Mouse (Mus musculus): ENCODE data around the gene Atg10. TPM values are rescaled to one million over a fixed set of nuclear protein-coding genes. Genes with fewer than 3 reads are reported as not detected.
"Not testable (repeated sequence)": the region's sequence is repeated elsewhere in the genome, so short reads cannot be mapped to it uniquely, and the experiment has no call there.

Atg10 gene
- total and polyA plus RNA-seq, 2 experiments from 2014 or later: 3.2 to 13.2 TPM

GRCm38 (mm10) chr13:90933256-90933655 is 290.5 kb downstream of the Atg10 start:
- Histone ChIP-seq H3K36me3 (ENCODE audit: insufficient read depth, low read length) (no peaks in the 10 kb centered on the region), H3K9ac (replicated peaks; ENCODE audit: low read length, poor library complexity, severe bottlenecking) (no peak overlapping the region), H3K4me2 (ENCODE audit: low read depth, low read length, poor library complexity, severe bottlenecking) (no peak overlapping the region), H3K4me1 (ENCODE audit: insufficient read depth, low read length) (no peaks in the 10 kb centered on the region), H3K27me3 (ENCODE audit: insufficient read depth, low read length) (no peaks in the 10 kb centered on the region), H3K9me3 (ENCODE audit: low read length) (no peaks in the 10 kb centered on the region), H3K4me3 (ENCODE audit: low read depth, low read length) (no peak overlapping the region), H3K27ac (ENCODE audit: low read depth, low read length) (no peak overlapping the region)
- DNase-seq (ENCODE audit: low spot score) (no peak), ATAC-seq (ENCODE audit: low FRiP score) (no peak)
- TF ChIP-seq CTCF (IDR thresholded peaks at IDR 0.05): no peak
- 59% methylated on average over 3 of the region's 3 CpGs for WGBS

- Histone ChIP-seq H3K9ac (replicated peaks; ENCODE audit: low read length, poor library complexity, severe bottlenecking) (no peak overlapping the region), H3K27ac (ENCODE audit: low read depth, low read length) (no peak overlapping the region), H3K4me3 (ENCODE audit: low read depth, low read length) (no peak overlapping the region), H3K36me3 (ENCODE audit: insufficient read depth, low read length) (peaks cover 11% of the 10 kb centered on the region; the same call in 1 of the 2 replicates), H3K4me2 (ENCODE audit: low read depth, low read length, poor library complexity, severe bottlenecking) (no peak overlapping the region), H3K4me1 (ENCODE audit: insufficient read depth, low read length) (no peaks in the 10 kb centered on the region), H3K9me3 (ENCODE audit: low read length) (no peaks in the 10 kb centered on the region), H3K27me3 (ENCODE audit: insufficient read depth, low read length) (no peaks in the 10 kb centered on the region)
- WGBS: 18% methylated on average over 5 of the region's 5 CpGs
- peak; percentile 89 for TF ChIP-seq CTCF (IDR thresholded peaks at IDR 0.05)
- DNase-seq (ENCODE audit: low spot score) (peak; percentile 85), ATAC-seq (ENCODE audit: low FRiP score) (peak; percentile 42; the same call in 1 of the 2 replicates)
These were observed 293.9 kb downstream of the Atg10 start for GRCm38 (mm10) chr13:90929847-90930246.

- H3K36me3 ChIP-seq (ENCODE audit: insufficient read depth, low read length): peaks cover 11% of the 10 kb centered on the region; the same call in 1 of the 2 replicates
- ATAC-seq (ENCODE audit: low FRiP score); H3K27me3 ChIP-seq (ENCODE audit: insufficient read depth, low read length); DNase-seq (ENCODE audit: low spot score); H3K4me2 ChIP-seq (ENCODE audit: low read depth, low read length, poor library complexity, severe bottlenecking); H3K9ac ChIP-seq (replicated peaks; ENCODE audit: low read length, poor library complexity, severe bottlenecking); H3K4me1 ChIP-seq (ENCODE audit: insufficient read depth, low read length); H3K9me3 ChIP-seq (ENCODE audit: low read length); H3K4me3 ChIP-seq (ENCODE audit: low read depth, low read length); H3K27ac ChIP-seq (ENCODE audit: low read depth, low read length): not testable (repeated sequence)
- 91% methylated on average over 9 of the region's 10 CpGs for WGBS
These were observed 295.5 kb downstream of the Atg10 start for GRCm38 (mm10) chr13:90928266-90928665.

- H3K4me3 ChIP-seq (ENCODE audit: low read depth, low read length): no peak overlapping the region
- H3K9ac ChIP-seq (replicated peaks; ENCODE audit: low read length, poor library complexity, severe bottlenecking): no peak overlapping the region
- WGBS: 79% methylated on average over 5 of the region's 5 CpGs
- H3K36me3 ChIP-seq (ENCODE audit: insufficient read depth, low read length): peaks cover 11% of the 10 kb centered on the region; the same call in 1 of the 2 replicates
- DNase-seq (ENCODE audit: low spot score): no peak
- no peak overlapping the region for H3K27ac ChIP-seq (ENCODE audit: low read depth, low read length)
- no peak for TF ChIP-seq CTCF (IDR thresholded peaks at IDR 0.05)
- H3K4me2 ChIP-seq (ENCODE audit: low read depth, low read length, poor library complexity, severe bottlenecking): no peak overlapping the region
- no peak for ATAC-seq (ENCODE audit: low FRiP score)
- H3K4me1 ChIP-seq (ENCODE audit: insufficient read depth, low read length): no peaks in the 10 kb centered on the region
- no peaks in the 10 kb centered on the region for H3K27me3 ChIP-seq (ENCODE audit: insufficient read depth, low read length)
- no peaks in the 10 kb centered on the region for H3K9me3 ChIP-seq (ENCODE audit: low read length)
These were observed 296.7 kb downstream of the Atg10 start for GRCm38 (mm10) chr13:90926938-90927633.

GRCm38 (mm10) chr13:90926125-90926765 is 297.5 kb downstream of the Atg10 start:
- Histone ChIP-seq H3K9me3 (ENCODE audit: low read length) (no peaks in the 10 kb centered on the region), H3K36me3 (ENCODE audit: insufficient read depth, low read length) (peaks cover 11% of the 10 kb centered on the region; the same call in 1 of the 2 replicates), H3K4me2 (ENCODE audit: low read depth, low read length, poor library complexity, severe bottlenecking) (no peak overlapping the region), H3K27me3 (ENCODE audit: insufficient read depth, low read length) (no peaks in the 10 kb centered on the region), H3K4me3 (ENCODE audit: low read depth, low read length) (no peak overlapping the region), H3K27ac (ENCODE audit: low read depth, low read length) (no peak overlapping the region), H3K4me1 (ENCODE audit: insufficient read depth, low read length) (no peaks in the 10 kb centered on the region), H3K9ac (replicated peaks; ENCODE audit: low read length, poor library complexity, severe bottlenecking) (no peak overlapping the region)
- TF ChIP-seq CTCF (IDR thresholded peaks at IDR 0.05): no peak
- WGBS: 83% methylated on average over 7 of the region's 7 CpGs
- DNase-seq (ENCODE audit: low spot score): no peak
- no peak for ATAC-seq (ENCODE audit: low FRiP score)

GRCm38 (mm10) chr13:90925191-90925590 is 298.6 kb downstream of the Atg10 start:
- DNase-seq (ENCODE audit: low spot score): no peak
- TF ChIP-seq CTCF (IDR thresholded peaks at IDR 0.05): no peak
- Histone ChIP-seq H3K4me1 (ENCODE audit: insufficient read depth, low read length) (no peaks in the 10 kb centered on the region), H3K27me3 (ENCODE audit: insufficient read depth, low read length) (no peaks in the 10 kb centered on the region), H3K9me3 (ENCODE audit: low read length) (no peaks in the 10 kb centered on the region), H3K36me3 (ENCODE audit: insufficient read depth, low read length) (peaks cover 11% of the 10 kb centered on the region; the same call in 1 of the 2 replicates), H3K4me3 (ENCODE audit: low read depth, low read length) (no peak overlapping the region), H3K27ac (ENCODE audit: low read depth, low read length) (no peak overlapping the region), H3K4me2 (ENCODE audit: low read depth, low read length, poor library complexity, severe bottlenecking) (no peak overlapping the region), H3K9ac (replicated peaks; ENCODE audit: low read length, poor library complexity, severe bottlenecking) (no peak overlapping the region)
- WGBS: 91% methylated on average over 5 of the region's 5 CpGs
- ATAC-seq (ENCODE audit: low FRiP score): no peak
